Mouse (Mus musculus) midbrain, embryonic 12.5 days (tissue): ENCODE results near the gene Card9. TPM values are rescaled to one million over a fixed set of nuclear protein-coding genes. Genes with fewer than 3 reads are reported as not detected.
"Not testable (repeated sequence)": the region's sequence is repeated elsewhere in the genome, so short reads cannot be mapped to it uniquely, and the experiment has no call there.

Experiments used
- ATAC-seq: fragments of 200-750 bp; cut with Nextera tagmentation; 2 replicates; pipeline ENCODE4 v1.8.0; 2017; ENCODE audit warnings: low read depth, moderate TSS enrichment, moderate library complexity; ENCODE audit not compliant: low FRiP score
- H3K27ac ChIP-seq: fragments of 300-500 bp; sonication (generic); replicated peaks from 2 replicates; pipeline ENCODE4 v1.5.1; 2016; ENCODE audit warnings: mild to moderate bottlenecking
- H3K27me3 ChIP-seq: fragments of 300-500 bp; sonication (generic); 2 replicates; pipeline ENCODE4 v1.6.1; 2016; ENCODE audit warnings: mild to moderate bottlenecking
- H3K36me3 ChIP-seq: fragments of 300-500 bp; sonication (generic); 2 replicates; pipeline ENCODE4 v1.6.1; 2016
- H3K4me1 ChIP-seq: fragments of 300-500 bp; sonication (generic); 2 replicates; pipeline ENCODE4 v1.6.1; 2016
- H3K4me2 ChIP-seq: fragments of 300-500 bp; sonication (generic); replicated peaks from 2 replicates; pipeline ENCODE4 v1.6.1; 2016; ENCODE audit warnings: mild to moderate bottlenecking, moderate library complexity
- H3K4me3 ChIP-seq: fragments of 300-500 bp; sonication (generic); 2 replicates; pipeline ENCODE4 v1.5.1; 2016; ENCODE audit warnings: mild to moderate bottlenecking
- H3K9ac ChIP-seq: fragments of 300-500 bp; sonication (generic); replicated peaks from 2 replicates; pipeline ENCODE4 v1.6.1; 2016; ENCODE audit warnings: mild to moderate bottlenecking, moderate library complexity
- H3K9me3 ChIP-seq: fragments of 300-500 bp; sonication (generic); 2 replicates; pipeline ENCODE4 v1.6.1; 2016; ENCODE audit warnings: mild to moderate bottlenecking
- WGBS: fragments of 180-500 bp; shearing (Covaris S2); methylation state at CpG from one replicate; pipeline ENCODE4 v1.1.7; 2016; 5-methylcytosine and 5-hydroxymethylcytosine counted together
- polyA plus RNA-seq: library from polyadenylated mRNA; unstranded; fragments of >200 nt; fragmentation: Nextera tagmentation; extraction: Ambion mirVana; gene quantifications from 2 replicates; pipeline ENCODE4 v1.2.1, GENCODE M21; 2016

The Card9 gene
- polyA plus RNA-seq, 1 experiment from 2014 or later: 2.1 TPM

GRCm38 (mm10) chr2:26389154-26389690, 28.5 kb upstream of the Card9 start, which contains the start of the genes Entr1 and Pmpca:
TSS of gene Entr1 (minus strand) at chr2:26389316.
TSS of gene Pmpca (plus strand) at chr2:26389339.
- H3K9ac ChIP-seq: peak within 1 kb of the TSS; percentile 95
- peaks cover 21% of the 10 kb centered on the region for H3K4me1 ChIP-seq
- no peaks in the 10 kb centered on the region for H3K9me3 ChIP-seq
- peaks cover 74% of the 10 kb centered on the region for H3K36me3 ChIP-seq
- peak within 1 kb of the TSS; percentile 99 for H3K4me2 ChIP-seq
- peak; percentile 90 for ATAC-seq
- H3K27me3 ChIP-seq: no peaks in the 10 kb centered on the region
- under 1% methylated on average over 56 of the region's 60 CpGs for WGBS
- peak within 1 kb of the TSS; percentile 63 for H3K27ac ChIP-seq
- H3K4me3 ChIP-seq: peak within 1 kb of the TSS; percentile 98

- Histone ChIP-seq H3K27ac (peak overlapping the region; percentile 63; the same call in 1 of the 2 replicates), H3K9ac (peak overlapping the region; percentile 95), H3K4me2 (peak overlapping the region; percentile 99), H3K4me3 (peak overlapping the region; percentile 98), H3K4me1 (peaks cover 21% of the 10 kb centered on the region), H3K9me3 (no peaks in the 10 kb centered on the region), H3K27me3 (no peaks in the 10 kb centered on the region), H3K36me3 (peaks cover 71% of the 10 kb centered on the region)
- under 1% methylated on average over 31 of the region's 45 CpGs for WGBS
- ATAC-seq: peak; percentile 65
Measured at GRCm38 (mm10) chr2:26388682-26389153, 28.0 kb upstream of the Card9 start.

GRCm38 (mm10) chr2:26387713-26388112, 27.0 kb upstream of the Card9 start:
- H3K4me3 ChIP-seq: peak overlapping the region; percentile 98
- ATAC-seq: no peak
- H3K4me2 ChIP-seq: peak overlapping the region; percentile 99
- 84% methylated on average over 3 of the region's 3 CpGs for WGBS
- H3K27ac ChIP-seq: no peak overlapping the region
- H3K9me3 ChIP-seq: no peaks in the 10 kb centered on the region
- H3K9ac ChIP-seq: peak overlapping the region; percentile 95; the same call in 1 of the 2 replicates
- H3K4me1 ChIP-seq: peaks cover 21% of the 10 kb centered on the region
- peaks cover 71% of the 10 kb centered on the region for H3K36me3 ChIP-seq
- H3K27me3 ChIP-seq: no peaks in the 10 kb centered on the region

GRCm38 (mm10) chr2:26380871-26381270, 20.2 kb upstream of the Card9 start:
- Histone ChIP-seq H3K36me3 (peaks cover 65% of the 10 kb centered on the region), H3K27ac (peak overlapping the region; percentile 66), H3K4me1 (peaks cover 14% of the 10 kb centered on the region), H3K9ac (peak overlapping the region; percentile 77), H3K4me2 (peak overlapping the region; percentile 84), H3K4me3 (peak overlapping the region; percentile 83)
- ATAC-seq: peak; percentile 41; the same call in 1 of the 2 replicates
- 38% methylated on average over 6 of the region's 6 CpGs for WGBS
- not testable (repeated sequence) for H3K27me3 ChIP-seq, H3K9me3 ChIP-seq

GRCm38 (mm10) chr2:26380131-26380771, 19.5 kb upstream of the Card9 start, which contains the start of gene Snapc4:
TSS of gene Snapc4 (minus strand) at chr2:26380653.
- peak within 1 kb of the TSS; percentile 66 for H3K27ac ChIP-seq
- H3K36me3 ChIP-seq: peaks cover 65% of the 10 kb centered on the region
- peak; percentile 96 for ATAC-seq
- H3K9ac ChIP-seq: peak within 1 kb of the TSS; percentile 77
- H3K4me3 ChIP-seq: peak within 1 kb of the TSS; percentile 83
- no peaks in the 10 kb centered on the region for H3K27me3 ChIP-seq
- WGBS: 1% methylated on average over 38 of the region's 38 CpGs
- H3K4me1 ChIP-seq: peaks cover 14% of the 10 kb centered on the region
- peak within 1 kb of the TSS; percentile 84 for H3K4me2 ChIP-seq
- no peaks in the 10 kb centered on the region for H3K9me3 ChIP-seq

- no peaks in the 10 kb centered on the region for H3K27me3 ChIP-seq
- H3K4me3 ChIP-seq: no peak overlapping the region
- H3K4me1 ChIP-seq: no peaks in the 10 kb centered on the region
- H3K27ac ChIP-seq: no peak overlapping the region
- H3K36me3 ChIP-seq: peaks cover 98% of the 10 kb centered on the region
- 95% methylated on average over 8 of the region's 8 CpGs for WGBS
- H3K9ac ChIP-seq: no peak overlapping the region
- no peaks in the 10 kb centered on the region for H3K9me3 ChIP-seq
- ATAC-seq: no peak
- no peak overlapping the region for H3K4me2 ChIP-seq
Measured at GRCm38 (mm10) chr2:26372396-26372795, 11.7 kb upstream of the Card9 start.

GRCm38 (mm10) chr2:26368572-26368971, 7.9 kb upstream of the Card9 start:
- no peak overlapping the region for H3K4me3 ChIP-seq
- WGBS: 81% methylated on average over 1 of the region's 1 CpGs
- H3K4me1 ChIP-seq: no peaks in the 10 kb centered on the region
- H3K4me2 ChIP-seq: no peak overlapping the region
- peaks cover 99% of the 10 kb centered on the region for H3K36me3 ChIP-seq
- no peak for ATAC-seq
- H3K27me3 ChIP-seq: no peaks in the 10 kb centered on the region
- H3K9me3 ChIP-seq: no peaks in the 10 kb centered on the region
- no peak overlapping the region for H3K9ac ChIP-seq
- no peak overlapping the region for H3K27ac ChIP-seq

GRCm38 (mm10) chr2:26367911-26368310, 7.2 kb upstream of the Card9 start:
- Histone ChIP-seq H3K4me1 (no peaks in the 10 kb centered on the region), H3K9me3 (no peaks in the 10 kb centered on the region), H3K36me3 (peaks cover 99% of the 10 kb centered on the region), H3K9ac (no peak overlapping the region), H3K4me2 (no peak overlapping the region), H3K27me3 (no peaks in the 10 kb centered on the region), H3K27ac (no peak overlapping the region), H3K4me3 (no peak overlapping the region)
- ATAC-seq: no peak
- 94% methylated on average over 6 of the region's 6 CpGs for WGBS

- Histone ChIP-seq H3K4me2 (no peak overlapping the region), H3K27me3 (no peaks in the 10 kb centered on the region), H3K27ac (no peak overlapping the region), H3K4me1 (no peaks in the 10 kb centered on the region), H3K4me3 (no peak overlapping the region), H3K9me3 (no peaks in the 10 kb centered on the region), H3K36me3 (peaks cover 72% of the 10 kb centered on the region), H3K9ac (no peak overlapping the region)
- WGBS: 91% methylated on average over 10 of the region's 10 CpGs
- no peak for ATAC-seq
Measured at GRCm38 (mm10) chr2:26364738-26365465, 4.2 kb upstream of the Card9 start.

GRCm38 (mm10) chr2:26363481-26363880, 2.8 kb upstream of the Card9 start:
- H3K27me3 ChIP-seq: no peaks in the 10 kb centered on the region
- no peak overlapping the region for H3K9ac ChIP-seq
- H3K9me3 ChIP-seq: no peaks in the 10 kb centered on the region
- ATAC-seq: no peak
- peaks cover 58% of the 10 kb centered on the region for H3K36me3 ChIP-seq
- no peak overlapping the region for H3K4me3 ChIP-seq
- WGBS: 89% methylated on average over 5 of the region's 5 CpGs
- H3K4me2 ChIP-seq: no peak overlapping the region
- no peaks in the 10 kb centered on the region for H3K4me1 ChIP-seq
- no peak overlapping the region for H3K27ac ChIP-seq

GRCm38 (mm10) chr2:26362991-26363390, 2.3 kb upstream of the Card9 start:
- Histone ChIP-seq H3K9ac (no peak overlapping the region), H3K4me2 (no peak overlapping the region), H3K4me1 (no peaks in the 10 kb centered on the region), H3K27me3 (no peaks in the 10 kb centered on the region), H3K36me3 (peaks cover 53% of the 10 kb centered on the region), H3K9me3 (no peaks in the 10 kb centered on the region), H3K4me3 (no peak overlapping the region), H3K27ac (no peak overlapping the region)
- no peak for ATAC-seq
- 85% methylated on average over 5 of the region's 5 CpGs for WGBS

GRCm38 (mm10) chr2:26359983-26360382, 735 bp downstream of the Card9 start:
- no peak for ATAC-seq
- Histone ChIP-seq H3K27me3 (no peaks in the 10 kb centered on the region), H3K36me3 (peaks cover 23% of the 10 kb centered on the region), H3K27ac (no peak overlapping the region), H3K4me1 (no peaks in the 10 kb centered on the region), H3K4me2 (no peak overlapping the region), H3K9me3 (no peaks in the 10 kb centered on the region), H3K4me3 (no peak overlapping the region), H3K9ac (no peak overlapping the region)
- WGBS: 93% methylated on average over 6 of the region's 6 CpGs
